Mouse (Mus musculus) ovary, postnatal 36 days (tissue): Measurements from ENCODE around the gene Il4i1.

Experiments
- DNase-seq: peaks from one replicate; pipeline ENCODE4 v3.0.0; 2022; ENCODE audit warnings: low spot score, mixed read lengths

The Il4i1 gene

DNA sequence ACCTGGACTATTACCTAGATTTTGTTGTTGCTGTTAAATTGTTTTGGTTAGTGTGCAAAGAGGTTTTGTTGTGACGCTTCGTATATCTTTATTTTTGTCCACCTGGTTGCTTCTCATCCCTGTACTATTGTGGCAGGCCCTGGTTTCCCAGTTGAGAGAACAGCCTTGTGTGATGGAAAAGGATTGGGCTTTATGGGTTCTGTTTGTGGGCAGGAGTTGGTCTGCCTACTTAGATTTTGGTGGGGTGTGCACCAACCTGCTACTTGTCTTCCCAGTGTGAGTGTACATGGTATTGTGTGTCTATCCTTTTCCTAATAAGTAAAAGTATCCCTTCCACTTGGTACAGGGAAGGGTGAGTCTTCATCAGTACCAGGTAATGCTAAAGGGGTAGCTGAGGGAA, 3.2 kb downstream of the Il4i1 start:
- DNase-seq: no peak

DNA sequence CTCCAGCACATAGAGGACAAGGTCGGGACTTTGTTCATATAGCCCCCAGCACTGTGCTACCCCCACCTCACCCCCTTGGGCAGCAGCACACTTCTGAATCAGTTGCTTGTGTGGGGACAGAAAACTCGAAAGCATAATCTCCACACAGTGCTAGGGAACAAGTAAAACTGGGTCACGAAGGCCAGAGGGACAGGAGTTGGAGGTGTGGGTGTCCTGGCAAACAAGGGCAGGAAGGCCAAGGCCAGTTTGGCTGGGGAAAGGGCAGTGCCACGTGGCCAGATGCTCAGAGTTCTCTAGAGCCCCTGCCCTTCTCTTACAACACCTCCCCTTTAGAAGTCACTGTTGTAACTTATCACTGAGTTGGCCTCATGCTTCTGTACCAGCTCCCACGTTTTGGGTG, 3.7 kb downstream of the Il4i1 start:
- DNase-seq: no peak

DNA sequence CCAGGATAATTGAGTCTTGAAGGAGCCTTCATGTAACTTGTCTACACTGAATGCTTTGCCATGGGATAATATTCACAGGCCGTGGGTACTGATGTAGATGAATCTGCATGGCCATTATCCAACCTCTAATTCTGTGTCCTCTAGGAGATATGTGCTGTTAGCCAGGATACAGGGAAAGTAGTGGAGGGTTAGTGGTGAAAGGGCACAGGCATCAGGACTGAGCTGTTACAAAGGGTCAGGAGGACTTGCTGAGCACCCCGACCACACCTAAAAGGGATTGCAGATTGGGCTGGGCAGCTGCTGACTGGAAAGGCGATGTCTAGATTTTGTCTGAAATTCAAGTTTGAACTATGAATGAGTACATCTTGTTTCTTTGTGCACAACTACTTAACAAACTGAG, 4.3 kb downstream of the Il4i1 start:
- no peak for DNase-seq

DNA sequence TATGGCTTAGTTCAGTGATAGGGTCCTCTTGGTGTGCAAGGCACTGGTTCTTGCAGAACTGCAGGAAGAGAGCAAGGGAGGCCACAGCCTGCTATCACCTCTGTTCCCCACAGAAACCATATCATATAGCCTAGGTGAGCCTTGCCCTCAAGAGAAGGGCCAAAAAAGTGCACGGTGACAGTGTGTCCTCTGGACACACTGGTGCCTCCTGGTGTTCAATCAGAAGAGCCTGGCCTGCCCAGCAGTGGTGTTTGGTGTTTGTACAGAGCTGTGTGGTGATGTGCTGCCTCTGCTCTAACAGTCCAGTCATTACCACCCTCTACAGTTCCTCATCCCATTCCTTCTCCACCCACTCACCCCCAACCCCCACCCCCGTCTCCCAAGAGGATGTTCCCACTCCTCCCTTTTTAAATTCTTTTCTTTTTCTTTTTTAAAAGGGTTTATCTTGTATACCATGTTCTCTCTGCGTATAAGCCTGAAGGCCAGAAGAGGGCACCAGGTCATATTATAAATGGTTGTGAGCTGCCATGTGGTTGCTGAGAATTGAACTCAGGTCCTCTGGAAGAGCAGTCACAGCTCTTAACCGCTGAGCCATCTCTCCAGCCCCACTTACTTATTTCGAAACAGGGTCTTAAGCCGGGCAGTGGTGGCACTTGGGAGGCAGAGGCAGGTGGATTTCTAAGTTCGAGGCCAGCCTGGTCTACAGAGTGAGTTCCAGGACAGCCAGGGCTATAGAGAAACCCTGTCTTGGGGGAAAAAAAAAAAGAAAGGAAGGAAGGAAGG, 5.7 kb downstream of the Il4i1 start:
- DNase-seq: no peak

DNA sequence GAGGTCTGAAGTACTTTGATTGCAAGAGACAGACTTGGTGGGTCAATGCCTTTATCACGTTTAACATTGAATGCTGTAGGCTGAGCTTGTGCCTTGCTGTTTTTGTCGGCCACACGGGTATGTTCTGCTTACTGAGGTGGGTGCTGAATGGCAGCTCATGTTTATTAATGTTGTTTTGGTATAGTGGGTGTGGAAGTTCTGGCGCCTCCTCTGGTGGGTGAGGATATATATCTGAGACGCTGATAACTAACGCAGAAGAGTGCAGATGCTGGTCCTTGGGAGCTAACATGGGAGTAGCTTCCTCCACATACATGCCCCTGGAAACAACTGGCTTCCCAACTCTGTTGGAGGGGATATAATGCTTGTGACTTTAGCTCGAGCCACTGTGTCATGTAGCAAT, 7.2 kb downstream of the Il4i1 start:
- DNase-seq: no peak

DNA sequence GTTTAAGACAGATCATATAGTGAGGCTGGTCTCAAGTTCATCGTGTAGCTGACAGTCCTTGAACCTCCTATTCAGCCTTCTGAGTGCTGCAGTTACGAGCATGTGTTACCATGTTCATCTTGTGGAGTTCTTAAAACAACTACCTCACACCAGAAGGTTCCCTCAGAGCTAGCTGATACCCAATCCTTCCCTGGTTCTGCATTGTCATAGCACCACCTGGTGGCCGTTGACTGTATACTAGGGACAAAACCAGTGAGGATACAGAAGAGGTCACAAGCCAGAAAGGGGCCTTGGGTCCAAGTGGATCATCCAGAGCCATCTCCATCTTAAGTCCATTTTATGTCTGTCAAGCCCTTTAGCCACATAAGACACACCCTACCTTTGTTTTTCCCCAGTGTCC, 8.7 kb downstream of the Il4i1 start:
- DNase-seq: peak; percentile 65

DNA sequence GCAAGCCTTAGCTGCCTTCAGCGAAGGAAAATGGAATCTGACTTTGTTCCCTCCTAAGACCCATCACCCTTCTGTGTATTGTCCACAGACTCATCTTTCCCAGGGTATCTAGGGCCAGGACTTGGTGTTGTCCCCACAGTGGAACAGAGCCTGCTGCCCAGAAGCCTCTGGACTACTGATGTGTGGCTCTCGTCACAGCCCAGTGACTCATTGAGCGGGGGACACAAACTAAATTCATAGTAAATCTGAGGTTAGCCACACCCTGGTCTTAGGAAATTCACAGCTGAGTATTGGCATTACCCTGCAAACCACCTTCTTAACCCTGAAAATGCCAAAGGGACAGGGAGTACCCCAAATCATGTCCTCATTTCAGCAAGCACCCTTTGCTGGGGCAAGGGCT, 10.6 kb downstream of the Il4i1 start:
- DNase-seq: no peak

DNA sequence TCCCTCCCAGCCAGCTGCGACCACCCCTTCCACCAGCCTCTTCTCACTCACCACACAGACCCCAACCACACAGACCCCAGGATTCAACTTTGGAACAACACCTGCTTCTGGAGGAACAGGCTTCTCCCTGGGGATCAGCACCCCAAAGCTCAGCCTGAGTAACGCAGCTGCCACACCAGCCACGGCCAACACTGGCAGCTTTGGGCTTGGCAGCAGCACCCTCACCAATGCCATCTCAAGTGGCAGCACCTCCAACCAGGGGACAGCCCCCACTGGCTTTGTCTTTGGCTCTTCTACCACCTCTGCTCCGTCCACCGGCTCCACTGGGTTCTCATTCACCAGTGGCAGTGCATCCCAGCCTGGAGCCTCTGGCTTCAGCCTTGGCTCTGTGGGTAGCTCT, 12.5 kb downstream of the Il4i1 start:
- DNase-seq: no peak

DNA sequence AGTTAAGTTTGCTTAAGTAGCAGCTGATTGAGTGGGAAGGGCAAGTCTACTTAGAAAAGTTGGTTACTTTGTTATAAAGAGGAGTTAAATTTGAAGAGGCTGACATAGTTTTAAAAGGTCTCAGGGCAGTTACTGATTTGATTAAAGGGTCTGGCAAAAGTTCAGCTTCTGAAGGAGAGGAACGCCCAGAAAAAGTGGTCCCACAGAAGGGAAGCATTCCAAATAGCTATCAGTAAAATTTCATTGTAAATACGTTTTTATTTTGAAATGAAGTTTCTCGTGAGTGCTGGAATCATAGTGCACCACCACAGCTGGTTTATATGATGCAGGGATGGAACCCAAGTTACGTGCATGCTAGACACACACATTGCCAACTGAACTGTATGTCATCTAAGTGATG, 16.6 kb downstream of the Il4i1 start:
- DNase-seq: no peak

DNA sequence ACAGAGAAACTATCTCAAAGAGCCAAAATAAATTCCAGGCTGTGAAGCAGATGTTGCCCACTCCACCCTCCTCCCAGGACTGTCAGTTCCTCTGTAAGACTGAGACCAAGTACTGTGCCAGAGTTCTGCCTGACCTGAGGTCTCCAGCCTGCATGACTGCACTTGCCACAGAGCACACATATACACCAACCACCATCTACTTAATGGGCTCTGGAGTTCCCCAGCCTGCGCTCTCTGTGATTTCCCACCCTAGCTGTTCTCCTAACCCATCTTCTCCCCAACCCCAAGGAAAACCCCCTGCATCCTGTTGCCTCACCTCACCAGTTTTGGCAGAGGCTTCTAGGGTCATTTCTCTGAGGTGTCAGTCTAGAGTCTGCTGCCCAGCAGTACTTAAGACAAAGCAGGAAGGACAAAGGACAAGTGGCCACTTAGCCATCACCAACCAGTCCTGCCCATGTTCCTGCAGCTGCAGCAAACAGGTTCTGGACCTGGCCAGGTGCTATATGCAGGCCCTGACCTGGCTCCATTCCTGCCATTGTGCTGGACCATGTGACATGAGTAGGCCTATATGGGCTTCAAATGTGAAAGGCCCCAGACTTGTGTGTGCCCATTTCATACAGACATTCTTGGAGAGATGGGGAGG, 19.3 kb downstream of the Il4i1 start:
- no peak for DNase-seq

DNA sequence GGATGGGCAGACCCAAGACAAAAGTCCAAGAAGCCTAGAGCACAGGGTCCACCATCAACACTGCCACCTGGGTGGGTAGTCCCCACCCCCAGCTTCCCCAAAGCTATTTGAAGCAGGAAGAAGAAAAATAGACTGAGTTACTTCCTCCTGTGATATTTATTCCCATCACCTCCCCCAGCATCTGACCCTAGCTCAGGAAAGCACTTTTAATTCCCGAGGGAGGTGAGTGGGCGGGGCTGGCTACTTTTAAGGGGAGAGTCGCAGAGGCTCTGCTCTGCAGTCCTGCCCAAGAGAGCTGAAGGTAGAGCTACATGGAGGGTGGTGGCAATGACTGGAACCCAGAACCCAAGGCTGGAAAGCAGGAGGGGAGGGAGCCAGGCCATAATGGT, 19.8 kb downstream of the Il4i1 start:
- DNase-seq: no peak

DNA sequence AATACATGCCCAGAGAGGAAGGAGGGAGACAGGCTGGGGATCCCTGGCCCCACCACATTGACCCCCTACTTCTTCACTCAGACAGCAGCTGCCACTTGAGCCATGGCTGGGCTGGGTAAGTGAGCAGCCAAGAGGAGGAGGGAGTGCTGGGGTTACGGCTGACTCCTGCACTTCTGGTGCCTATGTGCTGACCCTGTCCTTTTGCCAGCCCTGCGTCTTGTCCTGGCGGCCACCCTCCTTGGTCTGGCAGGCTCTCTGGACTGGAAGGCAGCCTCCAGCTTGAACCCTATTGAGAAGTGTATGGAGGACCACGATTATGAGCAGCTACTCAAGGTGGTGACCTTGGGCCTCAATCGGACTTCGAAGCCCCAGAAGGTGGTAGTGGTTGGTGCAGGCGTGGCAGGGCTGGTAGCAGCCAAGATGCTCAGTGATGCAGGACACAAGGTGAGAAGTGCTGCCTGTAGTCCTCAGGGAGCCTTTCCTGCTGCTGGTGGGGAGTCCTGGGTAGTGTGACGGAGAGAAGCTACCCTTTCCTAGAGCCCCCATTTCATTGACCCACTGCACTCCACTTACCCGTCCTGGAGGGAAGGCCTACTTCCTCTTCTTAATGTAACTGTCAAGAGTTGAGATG, 20.4 kb downstream of the Il4i1 start:
- no peak for DNase-seq

DNA sequence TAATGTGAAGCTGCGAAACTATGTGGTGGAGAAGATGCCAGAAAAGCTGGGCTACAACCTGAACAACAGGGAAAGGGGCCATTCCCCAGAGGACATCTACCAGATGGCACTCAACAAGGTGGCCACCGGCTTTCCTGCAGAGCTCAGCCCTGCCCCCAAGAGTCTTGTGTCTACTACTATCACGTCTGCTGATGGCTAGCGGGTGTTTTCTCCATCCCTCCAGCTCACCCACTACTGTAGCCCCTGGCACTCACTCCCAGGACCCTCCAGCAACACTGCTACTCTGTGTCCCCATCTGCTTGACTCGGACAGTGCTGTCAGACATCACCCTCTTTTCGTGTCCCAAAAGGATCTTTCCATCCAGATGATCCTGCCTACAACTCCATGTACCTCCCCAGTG, 21.9 kb downstream of the Il4i1 start:
- no peak for DNase-seq

DNA sequence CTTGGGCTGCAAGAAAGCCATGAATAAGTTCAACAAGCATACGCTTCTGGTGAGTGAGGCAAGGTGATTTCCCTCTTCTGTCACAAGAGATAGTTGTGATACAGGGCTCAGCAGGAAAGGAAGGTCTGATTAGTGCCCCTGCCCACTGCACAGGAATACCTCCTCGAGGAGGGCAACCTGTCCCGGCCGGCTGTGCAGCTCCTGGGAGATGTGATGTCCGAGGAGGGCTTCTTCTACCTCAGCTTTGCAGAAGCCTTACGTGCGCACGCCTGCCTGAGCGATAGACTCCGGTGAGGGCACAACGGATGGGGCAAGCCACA, 22.9 kb downstream of the Il4i1 start:
- no peak for DNase-seq

DNA sequence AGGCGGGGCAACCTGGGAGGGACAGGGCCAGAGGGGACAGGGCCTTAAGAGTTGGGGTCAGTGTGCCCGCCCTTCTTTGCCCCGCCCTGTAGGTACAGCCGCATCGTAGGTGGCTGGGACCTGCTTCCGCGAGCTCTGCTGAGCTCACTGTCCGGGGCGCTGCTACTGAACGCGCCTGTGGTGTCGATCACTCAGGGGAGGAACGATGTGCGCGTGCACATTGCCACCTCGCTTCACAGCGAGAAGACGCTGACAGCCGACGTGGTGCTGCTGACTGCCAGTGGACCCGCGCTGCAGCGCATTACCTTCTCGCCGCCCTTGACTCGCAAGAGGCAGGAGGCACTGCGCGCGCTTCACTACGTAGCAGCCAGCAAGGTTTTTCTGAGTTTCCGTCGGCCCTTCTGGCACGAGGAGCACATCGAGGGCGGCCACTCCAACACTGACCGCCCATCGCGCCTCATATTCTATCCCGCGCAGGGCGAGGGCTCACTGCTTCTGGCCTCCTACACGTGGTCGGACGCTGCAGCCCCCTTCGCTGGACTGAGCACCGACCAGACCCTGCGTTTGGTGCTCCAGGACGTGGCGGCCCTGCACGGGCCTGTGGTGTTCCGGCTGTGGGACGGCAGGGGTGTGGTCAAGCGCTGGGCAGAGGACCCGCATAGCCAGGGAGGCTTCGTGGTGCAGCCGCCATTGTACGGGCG, 23.5 kb downstream of the Il4i1 start:
- peak; percentile 49 for DNase-seq

DNA sequence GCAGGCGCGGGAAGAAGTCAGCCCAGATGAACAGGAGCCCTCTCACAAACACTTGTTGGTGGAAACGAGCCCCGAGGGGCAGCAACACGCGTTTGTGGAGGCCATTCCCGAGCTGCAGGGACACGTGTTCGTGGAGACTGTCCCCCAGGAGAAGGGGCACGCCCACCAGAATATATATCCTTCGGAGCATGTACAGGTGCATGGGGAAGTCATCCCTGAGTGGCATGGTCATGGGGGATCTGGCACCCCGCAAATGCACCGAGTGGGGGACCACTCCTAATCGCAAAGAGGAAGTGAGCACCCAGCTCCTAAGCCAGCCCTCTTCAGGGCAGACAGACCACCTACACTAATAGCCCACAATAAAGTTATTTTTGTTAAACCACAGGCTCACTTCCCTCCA, 24.2 kb downstream of the Il4i1 start:
- DNase-seq: no peak

DNA sequence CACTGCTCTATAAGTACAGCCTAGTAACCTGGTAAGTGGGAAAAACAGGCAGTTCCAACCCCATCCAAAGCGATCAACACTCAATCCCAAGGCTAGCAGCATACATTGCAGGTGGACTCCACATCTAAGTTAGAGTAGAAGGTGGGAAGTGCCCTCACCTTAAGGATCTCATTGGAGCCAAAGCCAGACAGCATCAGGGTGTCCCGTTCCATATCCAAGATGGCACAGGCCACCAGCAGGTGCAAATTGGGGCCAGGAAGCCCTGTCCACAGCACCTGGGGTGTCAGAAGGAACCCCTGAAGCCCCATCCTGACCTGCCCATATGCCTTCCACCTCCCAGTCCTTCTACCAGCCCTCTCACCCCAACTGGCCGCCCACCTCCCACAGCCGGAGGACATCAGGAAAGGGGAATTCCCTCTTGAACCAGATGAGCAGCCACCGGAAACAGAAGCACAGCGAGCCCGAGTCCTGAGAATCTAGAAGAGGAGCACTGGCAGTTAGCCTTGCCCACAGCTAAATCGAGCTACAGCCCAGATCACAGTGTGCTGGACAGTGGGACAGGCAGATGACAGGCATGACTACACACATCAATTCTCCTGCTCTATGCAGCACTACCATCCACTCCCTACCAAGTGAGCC, 25.8 kb downstream of the Il4i1 start:
- no peak for DNase-seq

DNA sequence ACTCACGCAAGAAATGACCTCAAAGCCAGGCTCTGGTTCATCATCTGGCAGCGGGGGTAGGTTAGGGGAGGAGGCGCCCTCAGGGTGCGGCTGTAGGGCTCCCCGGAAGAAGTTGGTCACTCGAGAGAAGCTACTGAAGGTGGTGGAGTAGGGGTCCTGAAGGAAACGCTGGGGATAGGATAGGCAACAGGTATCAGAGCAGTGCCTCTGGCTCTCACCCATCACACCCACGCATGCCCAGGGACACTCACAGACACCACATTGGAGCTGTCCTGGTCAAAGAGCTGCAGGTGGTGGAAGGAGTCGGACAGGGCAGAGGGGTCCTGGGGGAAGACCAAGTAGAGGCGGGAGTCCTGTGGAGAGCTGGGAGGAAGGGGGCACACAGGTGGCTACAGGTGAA, 28.8 kb downstream of the Il4i1 start:
- DNase-seq: no peak

DNA sequence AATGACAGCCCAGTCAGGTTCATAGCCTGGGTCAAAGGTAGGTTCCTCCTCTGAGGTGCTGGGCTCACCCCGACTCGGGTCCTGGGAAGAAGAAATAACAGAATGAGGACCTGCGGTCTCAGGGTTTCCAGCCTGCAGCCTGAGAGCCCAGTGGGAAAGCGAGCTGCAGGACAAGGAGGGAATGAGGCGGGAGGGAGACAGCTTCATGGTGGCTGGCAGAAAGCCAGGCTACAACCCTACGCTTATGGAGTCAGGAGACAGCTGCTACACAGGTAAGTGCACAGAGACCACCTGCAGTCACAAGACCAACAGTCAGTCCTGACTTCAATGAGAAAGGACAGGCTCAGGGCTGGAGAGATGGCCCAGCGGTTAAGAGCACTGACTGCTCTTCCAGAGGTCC, 30.6 kb downstream of the Il4i1 start:
- no peak for DNase-seq

DNA sequence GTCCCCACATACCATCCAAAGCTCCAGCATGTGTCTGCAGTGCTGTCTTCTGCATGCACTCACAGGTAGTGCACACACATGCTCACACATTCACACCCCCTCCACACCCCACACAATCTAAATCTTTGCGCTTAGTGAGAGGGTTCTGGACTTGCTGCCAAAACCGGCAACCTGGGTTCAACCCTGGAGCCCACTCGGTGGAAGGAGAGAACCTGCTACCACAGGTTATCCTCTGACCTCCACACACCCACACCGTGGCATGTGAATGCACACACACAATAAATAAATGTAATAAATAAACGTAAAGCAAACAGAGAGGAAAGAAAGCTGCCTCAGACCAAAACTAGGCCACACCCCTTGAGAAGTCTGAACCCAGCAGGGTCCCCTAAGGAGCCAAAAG, 31.6 kb downstream of the Il4i1 start:
- DNase-seq: no peak

DNA sequence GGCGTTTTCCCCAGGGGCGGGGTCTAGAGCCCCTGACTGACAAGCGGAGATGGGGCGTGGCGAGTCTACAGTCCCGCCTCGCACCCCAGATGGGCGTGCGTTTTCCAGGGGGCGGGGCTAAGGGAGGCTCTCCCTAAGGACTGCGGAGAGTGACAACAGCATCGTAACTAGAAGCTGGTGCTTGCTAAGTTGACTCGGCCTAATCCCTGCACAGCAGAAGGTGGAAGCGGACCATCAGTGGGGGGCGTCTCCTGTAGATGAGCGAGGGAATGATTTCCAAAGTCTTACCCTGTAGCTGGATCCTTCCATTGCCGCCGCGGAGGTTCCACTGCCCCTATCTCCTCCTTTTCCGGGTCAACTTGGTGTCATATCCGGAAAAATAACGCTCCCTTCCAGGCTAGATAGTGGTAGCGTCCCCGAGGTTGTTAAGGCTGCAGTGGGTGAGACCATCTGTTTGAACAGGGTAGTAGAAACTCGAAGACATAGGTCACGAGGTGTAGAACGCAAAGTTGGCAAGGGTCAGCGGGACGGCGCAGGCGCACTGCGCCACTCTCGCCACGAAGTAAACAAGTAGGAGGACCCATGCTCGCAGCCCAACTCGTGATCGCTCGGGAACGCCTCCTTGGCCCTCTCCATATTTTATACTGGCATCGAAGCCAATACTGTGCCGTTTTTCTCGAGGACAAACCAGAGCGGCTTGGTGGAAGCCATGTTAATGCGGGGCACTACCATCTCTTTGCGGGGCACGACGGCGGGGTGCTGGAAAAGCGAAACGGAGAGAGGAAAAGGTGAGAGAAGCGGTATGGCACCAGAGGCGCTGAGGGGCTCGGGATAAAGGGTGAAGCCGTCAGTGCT, 32.6 kb downstream of the Il4i1 start, which contains the start of the genes Akt1s1 and Tbc1d17:
TSS of gene Akt1s1 (plus strand) at position 431 of the 855 bp plus-strand sequence.
TSS of gene Tbc1d17 (minus strand) at position 519 of the 855 bp plus-strand sequence.
- DNase-seq: peak; percentile 98
